Mouse (Mus musculus) liver, adult 2 months (tissue): ENCODE measurements around the gene Gm39566.

Experiments used
- CTCF ChIP-seq: fragments of 200-500 bp; IDR thresholded peaks from 2 replicates; pipeline ENCODE4 v1.5.1; 2011; ENCODE audit warnings: low read depth, low read length, control low read depth
- POLR2A ChIP-seq: fragments of 200-500 bp; IDR thresholded peaks from 2 replicates; pipeline ENCODE4 v1.6.1; 2011; ENCODE audit warnings: low read length, control low read depth; ENCODE audit not compliant: insufficient read depth; ENCODE audit errors: extremely low read depth

GRCm38 (mm10) chr11:69834001-69834549 is 19.0 kb upstream of the Gm39566 start:
- TF ChIP-seq POLR2A: no peak
- TF ChIP-seq CTCF: no peak
